Mouse (Mus musculus): Measurements from ENCODE around the gene Cep128. TPM values are rescaled to one million over a fixed set of nuclear protein-coding genes. Genes with fewer than 3 reads are reported as not detected.

Cep128 gene
- total and polyA plus RNA-seq, 3 experiments: 12.7 to 40.1 (median 23.3) TPM

GRCm38 (mm10) chr12:91326104-91326503 lies 58.1 kb downstream of the Cep128 start (continued):
- no peak for TF ChIP-seq USF2 (IDR thresholded peaks at IDR 0.05; ENCODE audit: borderline replicate concordance in 1 of 2, insufficient read depth in 1 of 2, low read depth in 1 of 2, low read length in 2 of 2)
- TF ChIP-seq MYC (IDR thresholded peaks at IDR 0.05; ENCODE audit: low read depth, low read length): no peak
- no peak for TF ChIP-seq JUND (IDR thresholded peaks at IDR 0.05; ENCODE audit: low read depth, low read length)
- TF ChIP-seq CHD2 (IDR thresholded peaks at IDR 0.05; ENCODE audit: low read length): no peak

GRCm38 (mm10) chr12:91315026-91315425 lies 69.2 kb downstream of the Cep128 start:
- Histone ChIP-seq H3K9ac (ENCODE audit: control insufficient read depth, low read depth, low read length, poor library complexity, severe bottlenecking) (no peak overlapping the region), H3K79me2 (ENCODE audit: control insufficient read depth, insufficient read depth, low read length, poor library complexity) (no peaks in the 10 kb centered on the region), H3K9me3 (replicated peaks; ENCODE audit: insufficient read depth, low read length) (no peaks in the 10 kb centered on the region), H3K4me3 (ENCODE audit: control insufficient read depth in 1 of 2, insufficient read depth in 1 of 2, low read depth in 2 of 2, low read length in 2 of 2) (no peak overlapping the region), H3K27me3 (ENCODE audit: control insufficient read depth in 1 of 2, insufficient read depth in 2 of 2, low read length in 2 of 2) (no peaks in the 10 kb centered on the region), H3K36me3 (ENCODE audit: control insufficient read depth in 1 of 2, insufficient read depth in 2 of 2, low read length in 2 of 2) (no peaks in the 10 kb centered on the region; a peak in 1 of 4 replicates), H3K27ac (ENCODE audit: control insufficient read depth, low read depth, low read length) (no peak overlapping the region), H3K4me1 (ENCODE audit: control insufficient read depth in 1 of 2, insufficient read depth in 2 of 2, low read length in 2 of 2) (no peaks in the 10 kb centered on the region)
- no peak for DNase-seq (ENCODE audit: low read depth, low spot score)
- no peak for TF ChIP-seq TBP (IDR thresholded peaks at IDR 0.05; ENCODE audit: low read depth, low read length)
- TF ChIP-seq ZKSCAN1 (IDR thresholded peaks at IDR 0.05; ENCODE audit: low read depth, low read length): no peak
- TF ChIP-seq MYB (IDR thresholded peaks at IDR 0.05; ENCODE audit: low read depth, low read length): no peak
- TF ChIP-seq TCF12 (IDR thresholded peaks at IDR 0.05; ENCODE audit: low read depth, low read length): no peak
- TF ChIP-seq MAZ (IDR thresholded peaks at IDR 0.05; ENCODE audit: low read depth, low read length): no peak
- no peak for TF ChIP-seq ZMIZ1 (IDR thresholded peaks at IDR 0.05; ENCODE audit: low read depth, low read length)
- TF ChIP-seq EP300 (IDR thresholded peaks at IDR 0.05; ENCODE audit: low read depth in 1 of 2, low read length in 2 of 2): no peak
- TF ChIP-seq GATA1 (IDR thresholded peaks at IDR 0.05; ENCODE audit: low read depth, low read length): no peak
- TF ChIP-seq POLR2AphosphoS5 (IDR thresholded peaks at IDR 0.05; ENCODE audit: borderline replicate concordance, low read depth, low read length): no peak
- TF ChIP-seq NRF1 (IDR thresholded peaks at IDR 0.05; ENCODE audit: insufficient read depth, low read depth, low read length, poor library complexity, severe bottlenecking): no peak
- no peak for TF ChIP-seq CHD1 (IDR thresholded peaks at IDR 0.05; ENCODE audit: low read depth, low read length)
- TF ChIP-seq USF1 (IDR thresholded peaks at IDR 0.05; ENCODE audit: low read depth, low read length): no peak
- TF ChIP-seq CHD2 (IDR thresholded peaks at IDR 0.05; ENCODE audit: low read length): no peak

GRCm38 (mm10) chr12:91313974-91314587 lies 70.1 kb downstream of the Cep128 start:
- H3K27ac ChIP-seq (ENCODE audit: control insufficient read depth, low read depth, low read length): no peak overlapping the region
- TF ChIP-seq KAT2A (conservative IDR thresholded peaks at IDR 0.05; ENCODE audit: low read depth, low read length) (no peak), ZC3H11A (IDR thresholded peaks at IDR 0.05; ENCODE audit: low read depth, low read length) (peak; percentile 13), RAD21 (IDR thresholded peaks at IDR 0.05; ENCODE audit: low read depth, low read length) (peak; percentile 73), CTCF (IDR thresholded peaks at IDR 0.05 in 2 of 3, conservative IDR thresholded peaks at IDR 0.05 in 1 of 3; ENCODE audit: control insufficient read depth in 1 of 3, insufficient read depth in 1 of 3, low read depth in 2 of 3, low read length in 3 of 3, poor library complexity in 1 of 3, severe bottlenecking in 1 of 3) (peak; percentile 2 to 59 (median 17); a peak in 3 of 6 replicates), SMC3 (IDR thresholded peaks at IDR 0.05; ENCODE audit: low read depth, low read length) (peak; percentile 58), NRF1 (IDR thresholded peaks at IDR 0.05; ENCODE audit: insufficient read depth, low read depth, low read length, poor library complexity, severe bottlenecking) (no peak)
- H3K4me3 ChIP-seq (ENCODE audit: control insufficient read depth in 1 of 2, insufficient read depth in 1 of 2, low read depth in 2 of 2, low read length in 2 of 2): no peak overlapping the region
- no peaks in the 10 kb centered on the region for H3K4me1 ChIP-seq (ENCODE audit: control insufficient read depth in 1 of 2, insufficient read depth in 2 of 2, low read length in 2 of 2)
- no peaks in the 10 kb centered on the region for H3K27me3 ChIP-seq (ENCODE audit: control insufficient read depth in 1 of 2, insufficient read depth in 2 of 2, low read length in 2 of 2)
- H3K9me3 ChIP-seq (replicated peaks; ENCODE audit: insufficient read depth, low read length): no peaks in the 10 kb centered on the region
- no peaks in the 10 kb centered on the region for H3K36me3 ChIP-seq (ENCODE audit: control insufficient read depth in 1 of 2, insufficient read depth in 2 of 2, low read length in 2 of 2)
- no peak overlapping the region for H3K9ac ChIP-seq (ENCODE audit: control insufficient read depth, low read depth, low read length, poor library complexity, severe bottlenecking)
- peak; percentile 43 for DNase-seq (ENCODE audit: low read depth, low spot score)
- H3K79me2 ChIP-seq (ENCODE audit: control insufficient read depth, insufficient read depth, low read length, poor library complexity): no peaks in the 10 kb centered on the region
